Mouse (Mus musculus) embryonic fibroblast, embryonic 13.5 days (primary cell): ENCODE results near the gene Dhrs13.

ENCODE experiments used
- CTCF ChIP-seq: IDR thresholded peaks from 2 replicates; pipeline ENCODE4 v1.5.1; 2011; ENCODE audit warnings: mild to moderate bottlenecking, control low read depth, low read length, moderate library complexity, borderline replicate concordance; ENCODE audit not compliant: insufficient read depth
- POLR2A ChIP-seq: IDR thresholded peaks from 2 replicates; pipeline ENCODE4 v1.6.1; 2011; ENCODE audit warnings: low read depth, mild to moderate bottlenecking, control low read depth, low read length, moderate library complexity

DNA sequence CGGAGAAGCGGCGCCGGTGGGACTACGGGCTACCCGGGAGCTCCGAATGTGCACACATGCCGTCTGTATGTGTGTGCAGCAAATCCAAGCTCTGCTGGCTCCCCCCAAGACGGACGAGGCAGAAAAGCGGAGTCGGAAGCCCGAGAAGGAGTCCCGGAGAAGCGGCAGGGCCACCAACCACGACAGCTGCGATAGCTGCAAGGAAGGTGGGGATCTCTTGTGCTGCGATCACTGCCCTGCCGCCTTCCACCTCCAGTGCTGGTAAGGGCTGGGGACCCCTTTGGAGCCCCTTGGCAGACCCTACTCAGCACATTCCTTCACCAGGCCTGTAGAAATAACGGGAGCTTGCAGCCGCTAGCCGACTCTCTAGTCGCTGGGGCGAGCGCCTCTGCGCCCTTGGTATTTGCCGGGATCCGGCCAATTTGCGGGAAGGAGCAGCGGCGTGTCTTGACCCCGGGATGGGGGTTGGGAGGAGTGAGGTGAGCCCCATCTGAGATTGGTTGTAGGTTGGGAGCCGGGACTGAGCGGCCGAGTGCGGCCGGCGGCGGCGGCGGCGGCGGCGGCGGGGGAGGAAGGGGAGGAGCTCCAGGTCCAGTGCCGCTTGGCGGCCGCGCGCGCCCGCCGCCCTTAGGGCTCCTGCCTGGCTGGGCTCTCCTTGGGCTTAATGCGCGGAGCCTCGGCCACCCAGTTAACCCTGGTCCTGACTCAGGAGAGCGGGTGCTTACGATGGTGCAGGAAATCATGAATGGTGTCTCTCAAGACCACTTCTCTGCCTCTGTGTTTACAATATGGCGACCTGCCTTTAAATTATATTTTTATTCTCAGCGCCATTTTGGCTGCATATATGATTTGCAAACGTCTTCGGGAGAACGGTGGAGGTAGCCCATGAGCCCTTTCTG, 47.9 kb upstream of the Dhrs13 start:
- TF ChIP-seq CTCF = no peak
- TF ChIP-seq POLR2A = peak; percentile 63
